In genomic region chr14:103720637-103721355, GRCm38 (mm10) we compare ENCODE assay signal across 9 mouse cellular contexts.
A peak's percentile ranks its signal among the peaks of the same experiment; 100 is the strongest.
DNase-seq lines count a peak whose midpoint lies in the region; ATAC-seq and TF ChIP-seq lines count a peak whose summit lies in the region.
"Had no signal": no experiment of that assay in that cellular context is flagged by ENCODE, and none has a peak within 500 bp of the region (broad histone marks: within the 10 kb centered on the region; RNA-seq: fewer than 3 reads in every experiment).

No protein-coding gene starts in this region.

- no peaks in the 10 kb centered on the region for H3K27me3 ChIP-seq in forebrain, embryonic 15.5 days
- H3K27me3 ChIP-seq in limb, embryonic 14.5 days (ENCODE audit: control insufficient read depth, insufficient read depth, low read length): no peaks in the 10 kb centered on the region
- no peaks in the 10 kb centered on the region for H3K27me3 ChIP-seq in neural tube, embryonic 12.5 days (replicated peaks)

- peak; percentile 32 for DNase-seq in ovary, postnatal 14 days (ENCODE audit: low spot score)
- no peak for DNase-seq in ovary, postnatal 10 days (ENCODE audit: low spot score)
- peak; percentile 90 for DNase-seq in brain, embryonic 14.5 days (ENCODE audit: low read depth)
- DNase-seq in limb, embryonic 14.5 days (ENCODE audit: low spot score): peak; percentile 59
- DNase-seq in thymus, postnatal 4 days: peak; percentile 80

- H3K9ac ChIP-seq in forebrain, embryonic 15.5 days (replicated peaks): no peak overlapping the region
- H3K9ac ChIP-seq in limb, embryonic 14.5 days (ENCODE audit: low read depth, low read length, severe bottlenecking): no peak overlapping the region
- H3K9ac ChIP-seq in neural tube, embryonic 12.5 days: no peak overlapping the region

- 54% methylated on average over 13 of the region's 13 CpGs for WGBS in forebrain, embryonic 15.5 days
- 52% methylated on average over 13 of the region's 13 CpGs for WGBS in limb, embryonic 14.5 days
- 51% methylated on average over 13 of the region's 13 CpGs for WGBS in neural tube, embryonic 12.5 days

- H3K4me1 ChIP-seq in forebrain, embryonic 15.5 days: peaks cover 4% of the 10 kb centered on the region
- H3K4me1 ChIP-seq in limb, embryonic 14.5 days (ENCODE audit: control insufficient read depth, insufficient read depth, low read length): peaks cover 3% of the 10 kb centered on the region; the same call in 1 of the 2 replicates
- H3K4me1 ChIP-seq in neural tube, embryonic 12.5 days: peaks cover 5% of the 10 kb centered on the region; the same call in 1 of the 2 replicates

- no peak overlapping the region for H3K4me2 ChIP-seq in forebrain, embryonic 15.5 days (replicated peaks)
- no peak overlapping the region for H3K4me2 ChIP-seq in limb, embryonic 14.5 days (replicated peaks; ENCODE audit: low read depth, low read length, severe bottlenecking)
- no peak overlapping the region for H3K4me2 ChIP-seq in neural tube, embryonic 12.5 days (replicated peaks)

- no peaks in the 10 kb centered on the region for H3K9me3 ChIP-seq in forebrain, embryonic 15.5 days
- no peaks in the 10 kb centered on the region for H3K9me3 ChIP-seq in limb, embryonic 14.5 days (ENCODE audit: control insufficient read depth, low read length)
- H3K9me3 ChIP-seq in neural tube, embryonic 12.5 days: no peaks in the 10 kb centered on the region

- H3K27ac ChIP-seq in forebrain, embryonic 15.5 days (replicated peaks): no peak overlapping the region
- H3K27ac ChIP-seq in limb, embryonic 14.5 days (replicated peaks; ENCODE audit: low read depth, low read length): no peak overlapping the region
- H3K27ac ChIP-seq in neural tube, embryonic 12.5 days: no peak overlapping the region
- H3K27ac ChIP-seq: macrophage had no signal

- TF ChIP-seq CTCF in brain, embryonic 14.5 days (IDR thresholded peaks at IDR 0.05; ENCODE audit: borderline replicate concordance, extremely low read depth, insufficient read depth, insufficient read length): peak; percentile 70; the same call in 1 of the 2 replicates

- no peak for TF ChIP-seq POLR2A in brain, embryonic 14.5 days (IDR thresholded peaks at IDR 0.05; ENCODE audit: borderline replicate concordance, extremely low read depth, insufficient read depth, insufficient read length, poor library complexity, severe bottlenecking)
- no peak for TF ChIP-seq POLR2A in limb, embryonic 14.5 days (IDR thresholded peaks at IDR 0.05; ENCODE audit: borderline replicate concordance, extremely low read depth, insufficient read depth, insufficient read length)

- peak; percentile 46; the same call in 1 of the 2 replicates for ATAC-seq in forebrain, embryonic 15.5 days (replicated peaks)
- ATAC-seq in inflammation-experienced regulatory T-cells, adult 6 months: peak; percentile 46
- ATAC-seq in limb, embryonic 14.5 days (ENCODE audit: low FRiP score, low read depth): no peak
- peak; percentile 54 for ATAC-seq in neural tube, embryonic 12.5 days (ENCODE audit: low FRiP score, low read depth)

- H3K4me3 ChIP-seq in forebrain, embryonic 15.5 days: no peak overlapping the region
- H3K4me3 ChIP-seq in limb, embryonic 14.5 days (replicated peaks; ENCODE audit: low read length): no peak overlapping the region
- H3K4me3 ChIP-seq in neural tube, embryonic 12.5 days: no peak overlapping the region

- no peaks in the 10 kb centered on the region for H3K36me3 ChIP-seq in forebrain, embryonic 15.5 days
- no peaks in the 10 kb centered on the region for H3K36me3 ChIP-seq in limb, embryonic 14.5 days (ENCODE audit: control insufficient read depth, insufficient read depth, low read length)
- no peaks in the 10 kb centered on the region for H3K36me3 ChIP-seq in neural tube, embryonic 12.5 days
